Mouse (Mus musculus) midbrain, embryonic 12.5 days (tissue): Measurements from ENCODE around the gene Ssu2. TPM values are rescaled to one million over a fixed set of nuclear protein-coding genes. Genes with fewer than 3 reads are reported as not detected.

Experiments
- ATAC-seq: fragments of 200-750 bp; cut with Nextera tagmentation; 2 replicates; pipeline ENCODE4 v1.8.0; 2017; ENCODE audit warnings: low read depth, moderate TSS enrichment, moderate library complexity; ENCODE audit not compliant: low FRiP score
- H3K27ac ChIP-seq: fragments of 300-500 bp; sonication (generic); replicated peaks from 2 replicates; pipeline ENCODE4 v1.5.1; 2016; ENCODE audit warnings: mild to moderate bottlenecking
- H3K27me3 ChIP-seq: fragments of 300-500 bp; sonication (generic); 2 replicates; pipeline ENCODE4 v1.6.1; 2016; ENCODE audit warnings: mild to moderate bottlenecking
- H3K36me3 ChIP-seq: fragments of 300-500 bp; sonication (generic); 2 replicates; pipeline ENCODE4 v1.6.1; 2016
- H3K4me1 ChIP-seq: fragments of 300-500 bp; sonication (generic); 2 replicates; pipeline ENCODE4 v1.6.1; 2016
- H3K4me2 ChIP-seq: fragments of 300-500 bp; sonication (generic); replicated peaks from 2 replicates; pipeline ENCODE4 v1.6.1; 2016; ENCODE audit warnings: mild to moderate bottlenecking, moderate library complexity
- H3K4me3 ChIP-seq: fragments of 300-500 bp; sonication (generic); 2 replicates; pipeline ENCODE4 v1.5.1; 2016; ENCODE audit warnings: mild to moderate bottlenecking
- H3K9ac ChIP-seq: fragments of 300-500 bp; sonication (generic); replicated peaks from 2 replicates; pipeline ENCODE4 v1.6.1; 2016; ENCODE audit warnings: mild to moderate bottlenecking, moderate library complexity
- H3K9me3 ChIP-seq: fragments of 300-500 bp; sonication (generic); 2 replicates; pipeline ENCODE4 v1.6.1; 2016; ENCODE audit warnings: mild to moderate bottlenecking
- WGBS: fragments of 180-500 bp; shearing (Covaris S2); methylation state at CpG from one replicate; pipeline ENCODE4 v1.1.7; 2016; 5-methylcytosine and 5-hydroxymethylcytosine counted together
- polyA plus RNA-seq: library from polyadenylated mRNA; unstranded; fragments of >200 nt; fragmentation: Nextera tagmentation; extraction: Ambion mirVana; gene quantifications from 2 replicates; pipeline ENCODE4 v1.2.1, GENCODE M21; 2016

Ssu2 gene
- 0.18 TPM in 1 of 2 replicates, not detected in the other for polyA plus RNA-seq

- Histone ChIP-seq H3K9ac (no peak within 1 kb of the TSS), H3K27me3 (no peaks in the 10 kb centered on the region), H3K4me3 (no peak within 1 kb of the TSS), H3K4me1 (no peaks in the 10 kb centered on the region), H3K36me3 (no peaks in the 10 kb centered on the region), H3K4me2 (no peak within 1 kb of the TSS), H3K27ac (no peak within 1 kb of the TSS), H3K9me3 (no peaks in the 10 kb centered on the region)
- 81% methylated on average over 9 of the region's 9 CpGs for WGBS
- no peak for ATAC-seq
Observed at GRCm38 (mm10) chr6:112387947-112388346, at the start of gene Ssu2. TSS of gene Ssu2 (minus strand) at chr6:112388023.

GRCm38 (mm10) chr6:112426018-112426732 lies 38.4 kb upstream of the Ssu2 start:
- 83% methylated on average over 6 of the region's 6 CpGs for WGBS
- Histone ChIP-seq H3K4me1 (no peaks in the 10 kb centered on the region), H3K27ac (no peak overlapping the region), H3K4me2 (no peak overlapping the region), H3K27me3 (no peaks in the 10 kb centered on the region), H3K9ac (no peak overlapping the region), H3K36me3 (no peaks in the 10 kb centered on the region), H3K9me3 (peaks cover 6% of the 10 kb centered on the region; the same call in 1 of the 2 replicates), H3K4me3 (no peak overlapping the region)
- ATAC-seq: no peak

- peaks cover 6% of the 10 kb centered on the region; the same call in 1 of the 2 replicates for H3K9me3 ChIP-seq
- no peak overlapping the region for H3K4me2 ChIP-seq
Observed at GRCm38 (mm10) chr6:112423746-112424501, 36.1 kb upstream of the Ssu2 start.

GRCm38 (mm10) chr6:112420883-112421282 lies 33.1 kb upstream of the Ssu2 start:
- Histone ChIP-seq H3K9ac (no peak overlapping the region), H3K4me1 (no peaks in the 10 kb centered on the region), H3K4me2 (no peak overlapping the region), H3K36me3 (no peaks in the 10 kb centered on the region), H3K9me3 (peaks cover 6% of the 10 kb centered on the region; the same call in 1 of the 2 replicates), H3K27me3 (no peaks in the 10 kb centered on the region), H3K27ac (no peak overlapping the region), H3K4me3 (no peak overlapping the region)
- WGBS: 94% methylated on average over 1 of the region's 1 CpGs
- ATAC-seq: no peak

More at GRCm38 (mm10) chr6:112423746-112424501, 36.1 kb upstream of the Ssu2 start:
- Histone ChIP-seq H3K4me3 (no peak overlapping the region), H3K36me3 (no peaks in the 10 kb centered on the region), H3K9ac (no peak overlapping the region), H3K4me1 (no peaks in the 10 kb centered on the region), H3K27me3 (no peaks in the 10 kb centered on the region), H3K27ac (no peak overlapping the region)
- 88% methylated on average over 8 of the region's 8 CpGs for WGBS
- no peak for ATAC-seq

- no peak overlapping the region for H3K9ac ChIP-seq
- no peaks in the 10 kb centered on the region for H3K4me1 ChIP-seq
- no peak overlapping the region for H3K4me2 ChIP-seq
- WGBS: 82% methylated on average over 9 of the region's 9 CpGs
- no peak overlapping the region for H3K4me3 ChIP-seq
- no peak overlapping the region for H3K27ac ChIP-seq
- H3K36me3 ChIP-seq: no peaks in the 10 kb centered on the region
- ATAC-seq: no peak
- no peaks in the 10 kb centered on the region for H3K27me3 ChIP-seq
- peaks cover 6% of the 10 kb centered on the region; the same call in 1 of the 2 replicates for H3K9me3 ChIP-seq
Observed at GRCm38 (mm10) chr6:112419333-112419732, 31.5 kb upstream of the Ssu2 start.

- no peak for ATAC-seq
- Histone ChIP-seq H3K9me3 (no peaks in the 10 kb centered on the region), H3K4me1 (no peaks in the 10 kb centered on the region), H3K4me2 (no peak overlapping the region), H3K36me3 (no peaks in the 10 kb centered on the region), H3K9ac (no peak overlapping the region), H3K27ac (no peak overlapping the region), H3K4me3 (no peak overlapping the region), H3K27me3 (no peaks in the 10 kb centered on the region)
- WGBS: 87% methylated on average over 5 of the region's 5 CpGs
Observed at GRCm38 (mm10) chr6:112404111-112404510, 16.3 kb upstream of the Ssu2 start.

- 76% methylated on average over 12 of the region's 12 CpGs for WGBS
- Histone ChIP-seq H3K4me1 (no peaks in the 10 kb centered on the region), H3K4me2 (no peak overlapping the region), H3K27me3 (no peaks in the 10 kb centered on the region), H3K9ac (no peak overlapping the region), H3K9me3 (no peaks in the 10 kb centered on the region), H3K27ac (no peak overlapping the region), H3K4me3 (no peak overlapping the region), H3K36me3 (no peaks in the 10 kb centered on the region)
- ATAC-seq: peak; percentile 31
Observed at GRCm38 (mm10) chr6:112401953-112402683, 14.3 kb upstream of the Ssu2 start.

GRCm38 (mm10) chr6:112397351-112397750 lies 9.5 kb upstream of the Ssu2 start:
- no peaks in the 10 kb centered on the region for H3K36me3 ChIP-seq
- 94% methylated on average over 3 of the region's 3 CpGs for WGBS
- no peak overlapping the region for H3K27ac ChIP-seq
- no peak for ATAC-seq
- H3K4me3 ChIP-seq: no peak overlapping the region
- no peak overlapping the region for H3K4me2 ChIP-seq
- no peaks in the 10 kb centered on the region for H3K4me1 ChIP-seq
- no peaks in the 10 kb centered on the region for H3K9me3 ChIP-seq
- no peak overlapping the region for H3K9ac ChIP-seq
- no peaks in the 10 kb centered on the region for H3K27me3 ChIP-seq

GRCm38 (mm10) chr6:112396352-112396751 lies 8.5 kb upstream of the Ssu2 start:
- H3K4me1 ChIP-seq: no peaks in the 10 kb centered on the region
- H3K4me3 ChIP-seq: no peak overlapping the region
- H3K9me3 ChIP-seq: no peaks in the 10 kb centered on the region
- WGBS: 89% methylated on average over 3 of the region's 3 CpGs
- H3K27ac ChIP-seq: no peak overlapping the region
- H3K36me3 ChIP-seq: no peaks in the 10 kb centered on the region
- H3K27me3 ChIP-seq: no peaks in the 10 kb centered on the region
- H3K4me2 ChIP-seq: no peak overlapping the region
- ATAC-seq: no peak
- H3K9ac ChIP-seq: no peak overlapping the region

GRCm38 (mm10) chr6:112388385-112388784 lies 562 bp upstream of the Ssu2 start:
- no peak for ATAC-seq
- no peak overlapping the region for H3K4me3 ChIP-seq
- H3K36me3 ChIP-seq: no peaks in the 10 kb centered on the region
- no peaks in the 10 kb centered on the region for H3K9me3 ChIP-seq
- no peak overlapping the region for H3K4me2 ChIP-seq
- H3K27me3 ChIP-seq: no peaks in the 10 kb centered on the region
- WGBS: 91% methylated on average over 3 of the region's 3 CpGs
- no peak overlapping the region for H3K27ac ChIP-seq
- no peak overlapping the region for H3K9ac ChIP-seq
- no peaks in the 10 kb centered on the region for H3K4me1 ChIP-seq

GRCm38 (mm10) chr6:112386260-112386659 lies 1.6 kb downstream of the Ssu2 start:
- no peak overlapping the region for H3K9ac ChIP-seq
- no peak overlapping the region for H3K4me2 ChIP-seq
- H3K9me3 ChIP-seq: no peaks in the 10 kb centered on the region
- H3K4me1 ChIP-seq: no peaks in the 10 kb centered on the region
- H3K36me3 ChIP-seq: no peaks in the 10 kb centered on the region
- H3K27ac ChIP-seq: no peak overlapping the region
- no peaks in the 10 kb centered on the region for H3K27me3 ChIP-seq
- WGBS: 88% methylated on average over 2 of the region's 2 CpGs
- no peak for ATAC-seq
- no peak overlapping the region for H3K4me3 ChIP-seq
